Mouse (Mus musculus) testis, adult 2 months (tissue): ENCODE measurements around the gene Grasp. TPM values are rescaled to one million over a fixed set of nuclear protein-coding genes. Genes with fewer than 3 reads are reported as not detected.

ENCODE experiments used
- H3K27ac ChIP-seq: fragments of 200-500 bp; 2 replicates; pipeline ENCODE4 v1.5.1; 2012; ENCODE audit warnings: low read depth, low read length; ENCODE audit not compliant: control insufficient read depth, insufficient read depth
- H3K27me3 ChIP-seq: fragments of 200-500 bp; 2 replicates; pipeline ENCODE4 v1.6.1; 2012; ENCODE audit warnings: mild to moderate bottlenecking, low read length, moderate library complexity; ENCODE audit not compliant: control insufficient read depth, insufficient read depth
- H3K36me3 ChIP-seq: fragments of 200-500 bp; 2 replicates; pipeline ENCODE4 v1.6.1; 2012; ENCODE audit warnings: mild to moderate bottlenecking, low read length; ENCODE audit not compliant: control insufficient read depth, insufficient read depth
- H3K4me1 ChIP-seq: fragments of 200-500 bp; 2 replicates; pipeline ENCODE4 v1.6.1; 2012; ENCODE audit warnings: low read length; ENCODE audit not compliant: control insufficient read depth, insufficient read depth
- H3K4me3 ChIP-seq: fragments of 200-500 bp; 2 replicates; pipeline ENCODE4 v1.5.1; 2012; ENCODE audit warnings: low read depth, mild to moderate bottlenecking, low read length, moderate library complexity, mixed read lengths; ENCODE audit not compliant: control insufficient read depth
- CTCF ChIP-seq: fragments of 200-500 bp; IDR thresholded peaks from 2 replicates; pipeline ENCODE4 v1.5.1; 2012; ENCODE audit warnings: low read depth, mild to moderate bottlenecking, inconsistent platforms, low read length, moderate library complexity; ENCODE audit not compliant: control insufficient read depth, insufficient read depth, insufficient replicate concordance
- POLR2A ChIP-seq: fragments of 200-500 bp; IDR thresholded peaks from 2 replicates; pipeline ENCODE4 v1.6.1; 2012; ENCODE audit warnings: low read depth, mild to moderate bottlenecking, inconsistent platforms, low read length, moderate library complexity; ENCODE audit not compliant: control insufficient read depth
- polyA plus RNA-seq: library from polyadenylated mRNA; depleted of rRNA; stranded (reverse); fragments of >200 nt; gene quantifications from 2 replicates; pipeline ENCODE4 v1.2.3, GENCODE M21; 2012

Grasp gene
- polyA plus RNA-seq, 1 experiment, result 1.8 TPM

DNA sequence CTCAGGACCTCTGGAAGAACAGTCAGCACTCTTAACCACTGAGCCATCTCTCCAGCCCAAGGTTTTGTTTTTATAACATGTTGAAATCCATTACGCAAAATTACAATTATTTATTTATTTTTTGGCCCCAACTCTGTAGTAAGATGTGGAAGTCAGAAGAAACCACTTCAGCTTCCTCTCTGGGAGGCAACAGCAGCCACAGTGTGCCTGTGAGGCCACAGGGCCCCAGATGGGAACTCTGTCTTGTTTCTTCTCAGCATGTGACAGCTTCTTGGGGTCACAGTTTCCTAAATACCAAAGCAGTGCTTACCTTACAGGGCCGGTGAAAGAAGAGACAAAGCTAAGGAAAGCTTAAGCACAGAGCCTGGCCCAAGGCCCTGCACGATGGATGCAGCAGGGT lies 20.0 kb downstream of the Grasp start:
- no peak for TF ChIP-seq CTCF

DNA sequence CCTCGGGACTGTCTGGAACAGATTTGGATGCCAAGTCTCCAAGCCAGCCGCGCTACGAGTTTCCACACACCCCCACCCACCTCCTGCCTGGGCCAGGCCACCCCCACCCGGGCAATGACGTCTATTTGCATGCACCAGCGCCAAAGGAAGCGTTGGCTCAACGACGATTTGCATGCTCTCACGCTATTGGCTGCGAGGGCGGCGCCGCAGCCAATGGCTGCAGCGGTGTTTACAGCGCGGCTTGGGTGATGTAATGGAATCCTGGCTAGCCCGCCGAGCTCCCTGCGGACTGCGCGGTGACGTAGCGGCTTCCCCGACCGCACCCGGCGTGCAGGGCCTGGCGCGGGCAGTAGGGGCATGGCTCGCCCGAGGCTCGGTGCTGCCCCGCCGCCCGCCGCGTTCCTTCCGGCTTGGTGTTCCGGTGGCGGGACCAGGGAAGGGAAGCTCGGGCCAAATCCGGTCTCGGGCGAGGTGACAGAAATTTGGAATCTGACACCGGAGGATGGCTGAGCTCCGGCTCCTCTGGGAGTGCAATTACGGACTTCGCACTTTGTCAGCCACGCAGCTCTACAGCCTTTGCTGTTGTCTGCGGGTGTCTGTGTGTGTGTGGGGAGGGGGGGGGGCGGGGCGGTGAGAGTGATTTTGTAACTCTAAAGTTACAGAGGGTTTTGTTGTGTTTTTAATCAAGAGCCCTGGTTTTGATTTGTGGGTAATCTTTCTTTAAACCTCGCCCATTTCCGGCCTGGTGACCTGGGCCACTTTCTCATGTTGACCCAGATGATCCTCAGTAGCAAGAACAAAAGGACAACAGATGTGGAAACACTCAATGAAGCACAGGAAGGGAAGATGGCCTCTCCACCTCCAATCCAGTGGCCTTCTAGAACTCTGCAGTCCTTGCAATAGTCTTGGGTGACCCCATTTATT lies 22.5 kb downstream of the Grasp start:
- Histone ChIP-seq H3K36me3 (no peaks in the 10 kb centered on the region), H3K27me3 (no peaks in the 10 kb centered on the region), H3K4me1 (peaks cover 10% of the 10 kb centered on the region), H3K27ac (peak overlapping the region; percentile 78), H3K4me3 (peak overlapping the region; percentile 74)
- no peak; the same call in 1 of the 2 replicates for TF ChIP-seq POLR2A
- TF ChIP-seq CTCF, result no peak

More for the DNA sequence above, 20.0 kb downstream of the Grasp start:
- peaks cover 12% of the 10 kb centered on the region for H3K4me1 ChIP-seq
- no peaks in the 10 kb centered on the region for H3K27me3 ChIP-seq
- H3K27ac ChIP-seq, result no peak overlapping the region
- H3K4me3 ChIP-seq, result no peak overlapping the region
- H3K36me3 ChIP-seq, result no peaks in the 10 kb centered on the region

DNA sequence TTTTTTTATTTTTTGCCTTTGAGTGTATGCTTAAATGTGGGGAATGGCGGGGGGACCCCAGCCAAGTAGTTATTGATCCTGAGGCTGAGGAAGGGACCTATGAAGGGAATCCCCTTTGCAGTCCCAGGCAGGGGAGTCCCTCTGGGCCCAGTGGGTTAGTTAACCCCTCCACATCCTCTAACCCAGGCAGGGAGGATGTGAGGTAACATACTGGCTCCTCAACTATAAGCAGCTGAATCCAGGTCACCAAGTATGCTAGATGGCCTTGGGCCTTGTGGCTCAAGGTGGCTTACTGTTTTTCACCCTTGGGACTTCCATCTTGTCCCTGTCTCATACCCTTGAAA lies 23.1 kb downstream of the Grasp start:
- no peak for TF ChIP-seq CTCF
- TF ChIP-seq POLR2A, result no peak
- Histone ChIP-seq H3K4me1 (peaks cover 10% of the 10 kb centered on the region), H3K4me3 (no peak overlapping the region), H3K27ac (no peak overlapping the region), H3K27me3 (no peaks in the 10 kb centered on the region), H3K36me3 (no peaks in the 10 kb centered on the region)

DNA sequence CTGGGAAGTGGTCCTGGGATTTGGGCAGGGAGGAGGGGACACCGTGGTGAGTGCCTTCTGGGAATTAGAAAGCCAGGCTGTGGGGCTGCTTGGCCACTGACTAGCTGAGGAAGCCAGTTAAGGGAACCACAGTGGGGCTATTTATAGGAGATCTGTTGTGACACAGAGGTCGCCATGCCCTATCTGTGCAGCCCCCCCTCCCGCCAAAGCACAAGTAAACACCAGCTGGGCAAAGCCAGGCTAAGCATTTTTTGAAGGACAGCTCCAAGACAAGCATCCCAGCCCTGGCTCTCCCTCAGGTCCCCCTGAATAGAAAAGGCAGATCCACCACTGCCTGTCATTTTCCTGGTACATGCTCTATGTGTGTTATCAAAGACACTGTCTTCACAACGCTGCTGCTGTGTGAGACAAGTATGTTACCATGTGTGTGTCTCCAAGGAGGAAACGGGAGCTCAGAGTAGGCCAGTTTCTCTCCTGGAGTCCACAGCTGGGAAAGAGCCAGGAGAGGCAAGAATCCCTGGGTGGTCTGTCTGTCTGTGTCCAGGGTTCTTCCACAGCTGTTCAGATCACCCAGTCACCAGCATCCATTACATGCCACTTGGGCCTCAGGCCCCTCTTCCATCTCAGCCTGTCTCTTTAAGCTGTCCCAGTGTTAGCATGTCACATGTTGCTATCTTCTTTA lies 24.2 kb downstream of the Grasp start:
- TF ChIP-seq CTCF (no peak), POLR2A (no peak)
- Histone ChIP-seq H3K27ac (peak overlapping the region; percentile 65; the same call in 1 of the 2 replicates), H3K4me1 (peaks cover 10% of the 10 kb centered on the region), H3K27me3 (no peaks in the 10 kb centered on the region), H3K4me3 (no peak overlapping the region), H3K36me3 (no peaks in the 10 kb centered on the region)

DNA sequence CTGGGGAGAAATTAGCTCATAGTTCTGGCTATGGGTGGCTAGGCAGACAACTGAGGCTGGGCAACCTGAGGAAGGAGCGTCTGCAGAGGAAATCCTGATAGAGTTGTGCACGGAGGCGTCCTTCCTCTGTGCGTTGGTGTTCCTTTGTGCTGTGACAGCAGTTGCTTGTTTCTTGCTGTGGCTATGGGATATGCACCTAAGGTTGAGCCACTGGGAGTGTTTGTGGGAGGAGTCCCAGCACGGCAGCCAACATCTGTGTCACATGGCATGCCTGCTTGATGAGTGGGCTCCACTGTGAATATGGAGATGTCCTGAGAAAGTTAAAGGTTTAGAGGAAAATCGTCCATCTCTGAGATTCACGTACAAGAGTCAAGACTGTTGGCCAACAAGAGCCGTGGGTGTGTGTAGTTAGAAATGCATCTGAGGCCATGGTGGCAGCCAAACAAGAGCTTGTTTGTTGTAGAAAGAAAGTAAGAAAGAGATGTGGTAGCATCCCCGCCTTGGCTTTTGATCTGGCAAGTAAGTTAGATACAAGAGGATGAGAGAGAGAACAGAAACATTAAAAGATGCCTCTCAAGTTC lies 26.3 kb downstream of the Grasp start:
- Histone ChIP-seq H3K4me3 (no peak overlapping the region), H3K27me3 (no peaks in the 10 kb centered on the region), H3K4me1 (peaks cover 23% of the 10 kb centered on the region), H3K27ac (no peak overlapping the region), H3K36me3 (no peaks in the 10 kb centered on the region)
- TF ChIP-seq POLR2A (no peak), CTCF (no peak)

DNA sequence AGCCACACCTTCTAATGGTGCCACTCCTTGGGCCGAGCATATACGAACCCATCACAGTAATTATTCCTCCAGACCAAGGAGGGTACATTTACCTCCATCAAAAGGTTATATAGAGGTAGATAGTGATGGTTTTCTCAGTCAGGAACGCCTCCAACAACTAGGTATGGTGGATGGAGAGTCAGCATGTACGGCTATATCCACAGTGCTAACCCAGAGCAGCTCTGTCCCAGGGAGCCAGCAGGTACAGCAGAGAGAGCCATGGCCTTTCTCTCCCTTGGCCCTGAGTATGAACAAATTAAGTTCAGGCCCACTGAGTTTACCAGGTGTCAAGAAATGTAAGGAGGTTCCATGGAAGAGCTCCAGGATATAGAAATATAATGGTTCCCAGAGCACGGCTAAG lies 27.9 kb downstream of the Grasp start:
- TF ChIP-seq POLR2A, result no peak
- no peak for TF ChIP-seq CTCF
- H3K4me3 ChIP-seq, result no peak overlapping the region
- H3K27ac ChIP-seq, result no peak overlapping the region
- no peaks in the 10 kb centered on the region for H3K27me3 ChIP-seq
- peaks cover 17% of the 10 kb centered on the region for H3K4me1 ChIP-seq
- no peaks in the 10 kb centered on the region for H3K36me3 ChIP-seq

DNA sequence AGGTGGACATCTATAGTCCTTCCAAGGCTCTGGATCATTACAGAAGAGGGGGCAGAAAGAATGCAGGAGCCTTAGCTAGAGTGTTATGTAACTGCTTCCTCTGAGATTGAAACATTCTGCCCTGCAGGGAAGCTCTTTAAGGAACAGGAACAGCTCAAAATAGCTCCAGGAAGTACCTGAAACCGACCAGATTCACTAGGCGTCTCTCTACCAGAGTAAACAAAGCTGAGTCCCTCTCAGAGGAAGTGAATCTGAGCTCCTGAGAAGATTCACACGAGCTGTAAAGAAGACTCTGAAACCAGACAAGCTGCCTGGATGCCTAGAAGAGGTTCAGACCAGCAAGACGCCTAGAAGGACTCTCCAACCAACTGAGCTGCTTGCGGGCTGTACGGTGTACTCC lies 28.6 kb downstream of the Grasp start:
- Histone ChIP-seq H3K36me3 (no peaks in the 10 kb centered on the region), H3K4me3 (no peak overlapping the region), H3K27me3 (no peaks in the 10 kb centered on the region), H3K4me1 (peaks cover 14% of the 10 kb centered on the region), H3K27ac (no peak overlapping the region)
- no peak for TF ChIP-seq POLR2A
- no peak for TF ChIP-seq CTCF
